Mouse (Mus musculus) midbrain, embryonic 15.5 days (tissue): ENCODE measurements around the gene Zfp688. TPM values are rescaled to one million over a fixed set of nuclear protein-coding genes. Genes with fewer than 3 reads are reported as not detected.
"Not testable (repeated sequence)": the region's sequence is repeated elsewhere in the genome, so short reads cannot be mapped to it uniquely, and the experiment has no call there.

Experiments used
- ATAC-seq: fragments of 200-750 bp; cut with Nextera tagmentation; replicated peaks from 2 replicates; pipeline ENCODE4 v1.8.0; 2017; ENCODE audit warnings: moderate TSS enrichment
- H3K27ac ChIP-seq: fragments of 300-500 bp; sonication (generic); 2 replicates; pipeline ENCODE4 v1.5.1; 2015; ENCODE audit warnings: mild to moderate bottlenecking, inconsistent platforms
- H3K27me3 ChIP-seq: fragments of 300-500 bp; sonication (generic); replicated peaks from 2 replicates; pipeline ENCODE4 v1.6.1; 2015; ENCODE audit warnings: inconsistent platforms
- H3K36me3 ChIP-seq: fragments of 300-500 bp; sonication (generic); replicated peaks from 2 replicates; pipeline ENCODE4 v1.6.1; 2015; ENCODE audit warnings: inconsistent platforms
- H3K4me1 ChIP-seq: fragments of 300-500 bp; sonication (generic); 2 replicates; pipeline ENCODE4 v1.6.1; 2015; ENCODE audit warnings: inconsistent platforms
- H3K4me2 ChIP-seq: fragments of 300-500 bp; sonication (generic); 2 replicates; pipeline ENCODE4 v1.6.1; 2015; ENCODE audit warnings: inconsistent platforms, mild to moderate bottlenecking, moderate library complexity
- H3K4me3 ChIP-seq: fragments of 300-500 bp; sonication (generic); 2 replicates; pipeline ENCODE4 v1.5.1; 2015; ENCODE audit warnings: mild to moderate bottlenecking, inconsistent platforms
- H3K9ac ChIP-seq: fragments of 300-500 bp; sonication (generic); 2 replicates; pipeline ENCODE4 v1.6.1; 2015; ENCODE audit warnings: mild to moderate bottlenecking, inconsistent platforms
- H3K9me3 ChIP-seq: fragments of 300-500 bp; sonication (generic); 2 replicates; pipeline ENCODE4 v1.6.1; 2016; ENCODE audit warnings: inconsistent platforms
- WGBS: fragments of 180-500 bp; shearing (Covaris S2); methylation state at CpG from one replicate; pipeline ENCODE4 v1.1.7; 2015; ENCODE audit warnings: mixed read lengths; 5-methylcytosine and 5-hydroxymethylcytosine counted together
- polyA plus RNA-seq: library from polyadenylated mRNA; unstranded; fragments of >200 nt; fragmentation: Nextera tagmentation; extraction: Ambion mirVana; gene quantifications from 2 replicates; pipeline ENCODE4 v1.2.1, GENCODE M21; 2015

The Zfp688 gene
- polyA plus RNA-seq, 1 experiment from 2014 or later = 32.0 TPM

DNA sequence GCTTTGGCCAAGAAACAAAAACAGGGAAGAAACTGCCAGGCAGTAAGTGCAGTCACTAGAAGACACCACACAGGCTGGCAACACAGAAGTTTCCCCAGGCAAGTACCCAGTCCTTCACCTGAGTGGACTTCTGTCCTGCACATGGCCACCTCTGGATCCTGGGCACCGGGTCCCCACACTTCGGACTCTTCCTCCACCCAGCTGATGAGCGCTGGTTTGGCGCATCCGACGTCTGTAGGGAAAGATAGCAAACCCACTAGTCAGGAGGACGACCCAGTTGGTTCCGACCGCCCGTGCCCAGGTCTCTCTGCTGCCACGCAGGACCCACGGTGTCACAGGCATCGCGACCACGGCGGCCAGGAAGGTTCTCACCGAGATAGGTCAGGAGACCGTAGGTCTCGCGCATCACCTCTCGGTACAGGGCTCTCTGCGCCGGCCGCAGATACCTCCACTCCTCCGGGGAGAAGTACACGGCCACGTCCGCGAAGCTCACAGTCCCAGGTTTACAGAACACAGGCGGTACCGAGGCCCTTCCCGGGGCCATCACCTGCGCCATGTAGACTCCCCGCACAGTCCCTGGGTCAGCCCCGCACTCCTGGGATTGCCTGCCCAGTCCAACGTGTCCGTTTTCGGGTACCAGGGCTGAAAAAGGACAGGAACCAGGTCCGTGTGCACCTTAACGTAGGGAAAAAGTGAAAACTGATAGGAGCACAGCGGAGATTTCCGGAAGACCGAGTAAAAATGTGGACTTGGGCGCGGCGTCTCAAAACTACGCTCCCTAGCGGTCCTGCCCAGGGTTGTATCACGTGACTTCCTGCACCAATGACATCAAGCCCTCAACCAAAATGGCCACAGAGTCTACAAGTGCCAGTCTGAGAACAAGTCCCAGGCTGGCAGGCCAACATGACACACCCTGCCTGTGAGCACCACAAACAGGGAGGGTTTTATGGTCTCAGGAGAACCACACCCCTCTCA is 46.3 kb downstream of the Zfp688 start, which contains the start of gene Zfp747:
TSS of gene Zfp747 (minus strand) at position 780 of the 975 bp plus-strand sequence.
- peak; percentile 93 for ATAC-seq
- H3K27me3 ChIP-seq, H3K9me3 ChIP-seq, H3K4me1 ChIP-seq, H3K36me3 ChIP-seq: not testable (repeated sequence)
- Histone ChIP-seq H3K27ac (peak within 1 kb of the TSS; percentile 74), H3K4me2 (peak within 1 kb of the TSS; percentile 71), H3K9ac (peak within 1 kb of the TSS; percentile 53), H3K4me3 (peak within 1 kb of the TSS; percentile 56)
- WGBS = 2% methylated on average over 49 of the region's 49 CpGs

DNA sequence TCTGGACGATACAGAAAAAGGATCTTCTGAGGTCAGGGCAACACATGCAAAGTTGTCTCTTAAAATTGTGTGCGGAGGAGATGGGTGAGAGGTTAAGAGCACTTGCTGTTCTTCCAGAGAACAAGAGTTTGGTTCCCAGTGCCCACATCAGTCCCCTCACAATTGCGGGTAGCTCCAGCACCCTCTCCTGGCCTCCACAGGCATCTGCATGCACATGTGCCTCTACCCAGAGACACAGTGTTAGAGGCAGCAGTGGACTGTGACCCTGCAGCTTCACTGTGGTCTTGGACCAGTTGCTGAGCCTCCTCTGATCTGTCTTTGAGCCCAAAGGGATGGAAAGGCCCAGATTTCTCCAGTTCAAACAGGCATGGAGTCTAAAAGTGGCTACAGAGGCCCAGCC is 50.0 kb downstream of the Zfp688 start:
- not testable (repeated sequence) for H3K9me3 ChIP-seq, H3K27me3 ChIP-seq, H3K4me1 ChIP-seq, H3K36me3 ChIP-seq, H3K4me3 ChIP-seq, H3K4me2 ChIP-seq, H3K9ac ChIP-seq, H3K27ac ChIP-seq, ATAC-seq
- 87% methylated on average over 3 of the region's 3 CpGs for WGBS

- Histone ChIP-seq H3K36me3 (no peaks in the 10 kb centered on the region), H3K27me3 (no peaks in the 10 kb centered on the region), H3K4me2 (no peak overlapping the region), H3K4me3 (no peak overlapping the region), H3K4me1 (peaks cover 6% of the 10 kb centered on the region; the same call in 1 of the 2 replicates), H3K9me3 (no peaks in the 10 kb centered on the region), H3K27ac (no peak overlapping the region), H3K9ac (no peak overlapping the region)
- ATAC-seq = no peak
- WGBS = 86% methylated on average over 2 of the region's 2 CpGs
These were observed 50.7 kb downstream of the Zfp688 start for GRCm38 (mm10) chr7:127371213-127371612.

Other genes with a start within 250 kb of the Zfp688 start
- gene Cd2bp2, start 226.0 kb downstream of the Zfp688 start, polyA plus RNA-seq = 82.1 and 82.6 TPM in 2 replicates
- gene Tbc1d10b, start 213.6 kb downstream of the Zfp688 start, polyA plus RNA-seq = 39.6 and 44.8 TPM in 2 replicates
- gene Mylpf, start 213.2 kb downstream of the Zfp688 start, polyA plus RNA-seq = 3.9 and 5.0 TPM in 2 replicates
- gene Zfp553, start 189.0 kb downstream of the Zfp688 start, polyA plus RNA-seq = 63.7 and 64.1 TPM in 2 replicates
- gene Sept1, start 188.9 kb downstream of the Zfp688 start, polyA plus RNA-seq = 17.0 and 18.2 TPM in 2 replicates
- 72.0 and 73.1 TPM in 2 replicates for gene Zfp771, start 177.8 kb downstream of the Zfp688 start, polyA plus RNA-seq
- 114 and 118 TPM in 2 replicates for gene Dctpp1, start 161.4 kb downstream of the Zfp688 start, polyA plus RNA-seq
- gene Sephs2, start 148.0 kb downstream of the Zfp688 start, polyA plus RNA-seq = 59.9 and 62.3 TPM in 2 replicates
- 0.19 and 0.37 TPM in 2 replicates for gene Itgal, start 125.8 kb downstream of the Zfp688 start, polyA plus RNA-seq
- 19.1 and 19.2 TPM in 2 replicates for gene Zfp768, start 76.5 kb downstream of the Zfp688 start, polyA plus RNA-seq
- gene Zfp747, start 46.0 kb downstream of the Zfp688 start, polyA plus RNA-seq = 10.3 and 10.5 TPM in 2 replicates
- 5.2 and 6.6 TPM in 2 replicates for gene 9130019O22Rik, start 34.9 kb downstream of the Zfp688 start, polyA plus RNA-seq
- 6.3 and 6.6 TPM in 2 replicates for gene E430018J23Rik, start 28.4 kb downstream of the Zfp688 start, polyA plus RNA-seq
- 5.7 and 6.4 TPM in 2 replicates for gene Zfp764, start 15.2 kb downstream of the Zfp688 start, polyA plus RNA-seq
- 16.1 and 16.4 TPM in 2 replicates for gene Zfp689, start 27.1 kb upstream of the Zfp688 start, polyA plus RNA-seq
- gene Prr14, start 37.5 kb upstream of the Zfp688 start, polyA plus RNA-seq = 40.5 TPM in 2 replicates
- gene Fbrs, start 57.1 kb upstream of the Zfp688 start, polyA plus RNA-seq = 13.8 and 15.9 TPM in 2 replicates
- gene Srcap, start 89.9 kb upstream of the Zfp688 start, polyA plus RNA-seq = 60.4 and 68.0 TPM in 2 replicates
- 17.4 and 17.5 TPM in 2 replicates for gene Gm42715, start 97.5 kb upstream of the Zfp688 start, polyA plus RNA-seq
- 5.7 and 6.3 TPM in 2 replicates for gene Tmem265, start 139.3 kb upstream of the Zfp688 start, polyA plus RNA-seq
- 60.0 and 61.0 TPM in 2 replicates for gene Phkg2, start 151.3 kb upstream of the Zfp688 start, polyA plus RNA-seq
- gene Ccdc189, start 166.5 kb upstream of the Zfp688 start, polyA plus RNA-seq = 10.8 and 10.9 TPM in 2 replicates
- 47.9 and 51.1 TPM in 2 replicates for gene Rnf40, start 166.7 kb upstream of the Zfp688 start, polyA plus RNA-seq
- gene Zfp629, start 193.7 kb upstream of the Zfp688 start, polyA plus RNA-seq = 25.5 and 26.6 TPM in 2 replicates